Comparison of ENCODE assay signal across 8 mouse cellular contexts in the genomic region with DNA sequence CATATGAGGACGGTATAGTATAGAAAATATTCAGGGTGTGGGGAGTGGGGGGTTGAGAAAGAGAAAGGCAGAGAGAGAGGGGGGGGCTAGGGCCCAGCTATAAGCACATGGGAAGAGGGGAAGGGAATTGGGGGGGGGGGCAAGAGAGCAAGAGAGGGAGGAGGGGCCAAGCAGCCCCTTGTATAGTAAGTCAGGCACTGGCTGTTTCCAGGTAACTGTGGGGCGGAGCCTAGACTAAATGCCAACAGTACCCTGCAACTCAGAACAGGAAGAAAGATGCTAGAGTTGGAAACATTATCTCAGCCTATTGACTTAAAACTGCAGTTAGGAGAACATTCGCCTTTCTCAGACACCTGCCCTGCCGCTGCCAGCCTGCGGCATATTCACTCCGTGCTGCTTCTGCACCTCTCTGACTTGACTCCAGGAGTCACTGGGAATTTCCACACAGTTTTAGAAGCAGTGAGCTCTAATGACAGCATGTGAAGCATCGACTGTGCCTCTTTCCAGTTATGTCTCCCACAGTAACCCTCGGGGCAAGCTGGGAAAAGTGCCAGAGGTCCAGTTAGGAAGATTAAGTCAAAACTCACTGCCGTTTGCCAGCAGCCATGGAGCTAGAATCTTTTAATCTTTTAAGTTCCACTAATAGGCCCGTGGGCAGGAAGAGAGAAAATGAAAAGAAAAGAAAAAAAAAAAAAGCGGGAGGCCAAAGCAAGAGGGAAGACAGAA. TPM values are rescaled to one million over a fixed set of nuclear protein-coding genes. Genes with fewer than 3 reads are reported as not detected.
DNase-seq lines count a peak whose midpoint lies in the region; ATAC-seq and TF ChIP-seq lines count a peak whose summit lies in the region.

No protein-coding gene starts in this region.

- H3K9me3 ChIP-seq in embryonic facial prominence, embryonic 10.5 days, result no peaks in the 10 kb centered on the region
- no peaks in the 10 kb centered on the region for H3K9me3 ChIP-seq in heart, embryonic 14.5 days (ENCODE audit: control insufficient read depth, low read length)
- no peaks in the 10 kb centered on the region for H3K9me3 ChIP-seq in midbrain, embryonic 12.5 days

- no peak overlapping the region for H3K4me3 ChIP-seq in embryonic facial prominence, embryonic 10.5 days
- H3K4me3 ChIP-seq in heart, embryonic 14.5 days (ENCODE audit: control insufficient read depth in 1 of 2, insufficient read depth in 1 of 2, low read depth in 1 of 2, low read length in 2 of 2), result no peak overlapping the region
- no peak overlapping the region for H3K4me3 ChIP-seq in midbrain, embryonic 12.5 days
- no peak overlapping the region for H3K4me3 ChIP-seq in thymus, adult 2 months (ENCODE audit: control insufficient read depth, insufficient read depth, low read length)

- peak overlapping the region; percentile 27 for H3K4me2 ChIP-seq in heart, embryonic 14.5 days (ENCODE audit: low read length)
- H3K4me2 ChIP-seq in midbrain, embryonic 12.5 days (replicated peaks), result no peak overlapping the region

- no peak for ATAC-seq in heart, embryonic 14.5 days (ENCODE audit: insufficient number of reproducible peaks, insufficient read depth, low FRiP score, low read depth)
- no peak; the same call in 1 of the 2 replicates for ATAC-seq in midbrain, embryonic 12.5 days (ENCODE audit: low FRiP score, low read depth)

- peak overlapping the region; percentile 59 for H3K27ac ChIP-seq in embryonic facial prominence, embryonic 10.5 days (replicated peaks)
- no peak overlapping the region for H3K27ac ChIP-seq in heart, embryonic 14.5 days (replicated peaks in 1 of 2; ENCODE audit: control insufficient read depth in 1 of 2, insufficient read depth in 1 of 2, low read depth in 2 of 2, low read length in 2 of 2)
- H3K27ac ChIP-seq in midbrain, embryonic 12.5 days (replicated peaks), result peak overlapping the region; percentile 87
- H3K27ac ChIP-seq in thymus, adult 2 months (ENCODE audit: control insufficient read depth, insufficient read depth, low read length), result no peak overlapping the region

- peaks cover 43% of the 10 kb centered on the region for H3K4me1 ChIP-seq in embryonic facial prominence, embryonic 10.5 days
- H3K4me1 ChIP-seq in heart, embryonic 14.5 days (ENCODE audit: control insufficient read depth in 2 of 2, insufficient read depth in 2 of 2, low read length in 2 of 2), result peaks cover 0 to 3% of the 10 kb centered on the region in 2 experiments; a peak in 1 of 4 replicates
- peaks cover 45% of the 10 kb centered on the region for H3K4me1 ChIP-seq in midbrain, embryonic 12.5 days
- H3K4me1 ChIP-seq in thymus, adult 2 months (replicated peaks; ENCODE audit: control insufficient read depth, insufficient read depth, low read length), result no peaks in the 10 kb centered on the region; the same call in 1 of the 2 replicates

- TF ChIP-seq CTCF in thymus, adult 2 months (IDR thresholded peaks at IDR 0.05; ENCODE audit: borderline replicate concordance, control insufficient read depth, extremely low read depth, insufficient read depth, low read length, poor library complexity), result no peak

- WGBS in embryonic facial prominence, embryonic 10.5 days, result 59% methylated on average over 11 of the region's 11 CpGs
- 40% methylated on average over 11 of the region's 11 CpGs for WGBS in heart, embryonic 14.5 days
- 56% methylated on average over 11 of the region's 11 CpGs for WGBS in midbrain, embryonic 12.5 days
- WGBS in thymus, adult 2 months, result 80% methylated on average over 11 of the region's 11 CpGs

- peak; percentile 44 to 46 for DNase-seq in right cerebral cortex, postnatal 10 days (ENCODE audit: low spot score in 2 of 2)
- DNase-seq in right cerebral cortex, postnatal 25 days, result no peak
- no peak for DNase-seq in embryonic facial prominence, embryonic 10.5 days (ENCODE audit: low spot score)
- no peak for DNase-seq in urinary bladder, adult 18-20 months (ENCODE audit: low spot score in 2 of 2)
- DNase-seq in thymus, adult 2 months, result no peak
- no peak for DNase-seq in lung, adult 18-20 months

- H3K27me3 ChIP-seq in embryonic facial prominence, embryonic 10.5 days (replicated peaks; ENCODE audit: low read depth, poor library complexity, severe bottlenecking), result no peaks in the 10 kb centered on the region
- no peaks in the 10 kb centered on the region for H3K27me3 ChIP-seq in heart, embryonic 14.5 days (ENCODE audit: control insufficient read depth, insufficient read depth, low read length)
- H3K27me3 ChIP-seq in midbrain, embryonic 12.5 days, result no peaks in the 10 kb centered on the region
- H3K27me3 ChIP-seq in thymus, adult 2 months (ENCODE audit: control insufficient read depth, insufficient read depth, low read length), result no peaks in the 10 kb centered on the region

- no peaks in the 10 kb centered on the region for H3K36me3 ChIP-seq in embryonic facial prominence, embryonic 10.5 days (replicated peaks)
- no peaks in the 10 kb centered on the region for H3K36me3 ChIP-seq in heart, embryonic 14.5 days (ENCODE audit: control insufficient read depth, insufficient read depth, low read length)
- no peaks in the 10 kb centered on the region for H3K36me3 ChIP-seq in midbrain, embryonic 12.5 days
- no peaks in the 10 kb centered on the region for H3K36me3 ChIP-seq in thymus, adult 2 months (ENCODE audit: control insufficient read depth, insufficient read depth, low read length)

- no peak overlapping the region for H3K9ac ChIP-seq in heart, embryonic 14.5 days (ENCODE audit: low read length)
- H3K9ac ChIP-seq in midbrain, embryonic 12.5 days (replicated peaks), result no peak overlapping the region

- no peak for TF ChIP-seq POLR2A in thymus, adult 2 months (IDR thresholded peaks at IDR 0.05; ENCODE audit: control insufficient read depth, extremely low read depth, insufficient read depth, low read length, poor library complexity)

RNA-seq across cellular contexts. Expression of a gene that starts 20.6 kb away (rescaled TPM):
- polyA plus RNA-seq in embryonic facial prominence, embryonic 10.5 days (2016; fragmentation: Nextera tagmentation; extraction: Ambion mirVana), result 55.7 and 56.2 TPM in 2 replicates
- polyA plus RNA-seq in heart, embryonic 14.5 days (2014; fragmentation: Nextera tagmentation; extraction: Ambion mirVana), result 25.4 and 26.9 TPM in 2 replicates
- 47.3 and 48.9 TPM in 2 replicates for polyA plus RNA-seq in midbrain, embryonic 12.5 days (2016; fragmentation: Nextera tagmentation; extraction: Ambion mirVana)
- polyA plus RNA-seq in thymus, adult 2 months (2012; rRNA removed), result 4.7 and 5.1 TPM in 2 replicates

Comparison
In these comparisons a context has a peak if more than half of its experiments do, and no peak if none do; other contexts are left out.
1. DNase-seq: peak in right cerebral cortex, postnatal 10 days (2 of 2); none in right cerebral cortex, postnatal 25 days (single experiment), embryonic facial prominence, embryonic 10.5 days (single experiment), urinary bladder, adult 18-20 months (0 of 2), thymus, adult 2 months (single experiment) and lung, adult 18-20 months (0 of 2).
2. H3K27ac ChIP-seq: peak in embryonic facial prominence, embryonic 10.5 days (single experiment) and midbrain, embryonic 12.5 days (single experiment); none in heart, embryonic 14.5 days (0 of 2) and thymus, adult 2 months (single experiment).